In the genomic region with DNA sequence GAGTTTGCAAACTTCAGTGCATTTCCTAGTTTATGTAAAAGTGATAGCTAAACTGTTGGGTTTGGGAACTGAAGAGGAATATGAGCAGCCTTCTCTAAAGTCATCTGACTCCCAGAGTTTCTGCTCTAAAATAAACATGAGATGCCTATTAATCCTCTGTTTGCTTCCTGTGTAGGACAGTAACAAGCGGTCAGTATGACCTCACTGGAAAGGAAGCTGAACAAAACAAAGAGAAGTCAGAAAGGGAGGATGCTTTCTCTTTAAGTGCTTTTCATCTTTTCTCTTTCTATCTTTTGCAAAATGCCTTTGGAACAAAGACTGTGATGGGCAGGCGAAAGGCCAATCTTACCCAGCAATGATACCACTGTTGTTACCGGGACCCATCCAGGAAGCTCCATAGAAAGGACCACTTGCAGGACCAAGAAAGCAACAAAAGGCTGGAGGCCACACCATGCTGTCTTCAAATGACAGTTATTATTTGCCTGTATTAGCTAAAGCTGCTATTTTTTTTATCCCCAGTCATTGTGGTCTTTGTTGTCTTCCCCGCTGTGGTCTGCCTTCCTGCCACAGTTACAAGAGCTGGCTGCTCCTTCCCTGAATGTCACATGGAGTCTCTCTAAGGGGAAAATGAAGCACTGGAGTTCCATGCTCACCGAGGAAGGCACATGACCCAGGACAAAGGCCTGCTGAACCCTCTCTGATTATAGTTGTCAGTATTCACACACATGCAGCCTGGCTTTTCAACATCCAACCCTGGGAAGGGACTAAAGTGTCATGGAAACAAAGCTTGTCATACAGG, we compare ENCODE assay signal across 12 mouse cellular contexts.
DNase-seq lines count a peak whose midpoint lies in the region; ATAC-seq and TF ChIP-seq lines count a peak whose summit lies in the region.
"Had no signal": no experiment of that assay in that cellular context is flagged by ENCODE, and none has a peak within 500 bp of the region (broad histone marks: within the 10 kb centered on the region; RNA-seq: fewer than 3 reads in every experiment).

No protein-coding gene starts in this region.

- 34% methylated on average over 5 of the region's 5 CpGs for WGBS in hindbrain, embryonic 16.5 days
- 26% methylated on average over 5 of the region's 5 CpGs for WGBS in hindbrain, embryonic 13.5 days
- WGBS in lung, postnatal 0 days, result 53% methylated on average over 5 of the region's 5 CpGs
- 46% methylated on average over 5 of the region's 5 CpGs for WGBS in liver, embryonic 12.5 days (ENCODE audit: insufficient replicate concordance)

- ATAC-seq in hindbrain, embryonic 16.5 days, result peak; percentile 40; the same call in 1 of the 2 replicates
- no peak for ATAC-seq in hindbrain, embryonic 13.5 days (ENCODE audit: low FRiP score)
- peak; percentile 73 for ATAC-seq in lung, postnatal 0 days
- peak; percentile 42; the same call in 1 of the 2 replicates for ATAC-seq in megakaryocyte progenitor cell, adult 5-6 weeks (replicated peaks; ENCODE audit: poor library complexity)
- no peak for ATAC-seq in liver, embryonic 12.5 days

- no peak for TF ChIP-seq CTCF in lung, postnatal 0 days (IDR thresholded peaks at IDR 0.05)

- no peak for TF ChIP-seq EP300 in lung, postnatal 0 days (IDR thresholded peaks at IDR 0.05)

- no peak overlapping the region for H3K27ac ChIP-seq in hindbrain, embryonic 16.5 days (ENCODE audit: low read depth, low read length)
- H3K27ac ChIP-seq in hindbrain, embryonic 13.5 days, result no peak overlapping the region
- H3K27ac ChIP-seq in lung, postnatal 0 days (ENCODE audit: low read length), result peak overlapping the region; percentile 34; the same call in 1 of the 2 replicates
- no peak overlapping the region for H3K27ac ChIP-seq in liver, embryonic 12.5 days
- H3K27ac ChIP-seq: limb, embryonic 15.5 days had no signal

- H3K36me3 ChIP-seq in hindbrain, embryonic 16.5 days (ENCODE audit: control insufficient read depth, insufficient read depth, low read length), result no peaks in the 10 kb centered on the region
- no peaks in the 10 kb centered on the region for H3K36me3 ChIP-seq in hindbrain, embryonic 13.5 days
- no peaks in the 10 kb centered on the region for H3K36me3 ChIP-seq in lung, postnatal 0 days (ENCODE audit: insufficient read depth, low read length)
- H3K36me3 ChIP-seq in liver, embryonic 12.5 days, result no peaks in the 10 kb centered on the region
- H3K36me3 ChIP-seq: limb, embryonic 15.5 days had no signal

- H3K9me3 ChIP-seq in hindbrain, embryonic 16.5 days (ENCODE audit: control insufficient read depth, low read length), result no peaks in the 10 kb centered on the region
- H3K9me3 ChIP-seq in hindbrain, embryonic 13.5 days, result no peaks in the 10 kb centered on the region
- H3K9me3 ChIP-seq in lung, postnatal 0 days (ENCODE audit: low read length), result no peaks in the 10 kb centered on the region
- no peaks in the 10 kb centered on the region for H3K9me3 ChIP-seq in liver, embryonic 12.5 days (replicated peaks)
- H3K9me3 ChIP-seq: limb, embryonic 15.5 days had no signal

- no peaks in the 10 kb centered on the region for H3K27me3 ChIP-seq in hindbrain, embryonic 16.5 days (replicated peaks; ENCODE audit: control insufficient read depth, insufficient read depth, low read length)
- no peaks in the 10 kb centered on the region for H3K27me3 ChIP-seq in hindbrain, embryonic 13.5 days
- H3K27me3 ChIP-seq in lung, postnatal 0 days (replicated peaks; ENCODE audit: insufficient read depth, low read length), result no peaks in the 10 kb centered on the region
- no peaks in the 10 kb centered on the region for H3K27me3 ChIP-seq in liver, embryonic 12.5 days (replicated peaks)
- H3K27me3 ChIP-seq: limb, embryonic 15.5 days had no signal

- no peak overlapping the region for H3K4me3 ChIP-seq in hindbrain, embryonic 16.5 days (ENCODE audit: low read length)
- no peak overlapping the region for H3K4me3 ChIP-seq in hindbrain, embryonic 13.5 days
- H3K4me3 ChIP-seq in lung, postnatal 0 days (ENCODE audit: low read depth, low read length), result no peak overlapping the region
- no peak overlapping the region for H3K4me3 ChIP-seq in liver, embryonic 12.5 days
- H3K4me3 ChIP-seq: limb, embryonic 15.5 days had no signal

- peak; percentile 44 for DNase-seq in lung, postnatal 0 days (ENCODE audit: low spot score)
- no peak for DNase-seq in lung, postnatal 25 days (ENCODE audit: low spot score)
- DNase-seq in embryo, embryonic 10 days (ENCODE audit: low spot score), result peak; percentile 11
- no peak for DNase-seq in left cerebral cortex, adult 9 months (ENCODE audit: low spot score in 2 of 2)
- DNase-seq: adrenal gland, adult 2 months; heart, adult 11 months; layer of hippocampus, postnatal 36 days had no signal

- H3K4me2 ChIP-seq in hindbrain, embryonic 16.5 days (ENCODE audit: low read length), result no peak overlapping the region
- no peak overlapping the region for H3K4me2 ChIP-seq in hindbrain, embryonic 13.5 days
- no peak overlapping the region for H3K4me2 ChIP-seq in lung, postnatal 0 days (replicated peaks; ENCODE audit: low read depth, low read length)
- H3K4me2 ChIP-seq in liver, embryonic 12.5 days, result no peak overlapping the region
- H3K4me2 ChIP-seq: limb, embryonic 15.5 days had no signal

- H3K9ac ChIP-seq in hindbrain, embryonic 16.5 days (ENCODE audit: low read depth, low read length), result no peak overlapping the region
- H3K9ac ChIP-seq in hindbrain, embryonic 13.5 days, result no peak overlapping the region
- H3K9ac ChIP-seq in lung, postnatal 0 days (replicated peaks; ENCODE audit: low read depth), result no peak overlapping the region
- no peak overlapping the region for H3K9ac ChIP-seq in liver, embryonic 12.5 days
- H3K9ac ChIP-seq: limb, embryonic 15.5 days had no signal

- no peaks in the 10 kb centered on the region; the same call in 1 of the 2 replicates for H3K4me1 ChIP-seq in hindbrain, embryonic 16.5 days (ENCODE audit: control insufficient read depth, insufficient read depth, low read depth, low read length)
- H3K4me1 ChIP-seq in hindbrain, embryonic 13.5 days (replicated peaks), result 0 out of 2 replicates have a peak, but pooled peaks cover 6% of the 10 kb centered on the region
- no peaks in the 10 kb centered on the region for H3K4me1 ChIP-seq in lung, postnatal 0 days (ENCODE audit: insufficient read depth, low read depth, low read length)
- H3K4me1 ChIP-seq in liver, embryonic 12.5 days, result no peaks in the 10 kb centered on the region
- H3K4me1 ChIP-seq: limb, embryonic 15.5 days had no signal

Comparison
In these comparisons a context has a peak if more than half of its experiments do, and no peak if none do; other contexts are left out.
1. ATAC-seq: peak in hindbrain, embryonic 16.5 days (single experiment), lung, postnatal 0 days (single experiment) and megakaryocyte progenitor cell, adult 5-6 weeks (single experiment); none in hindbrain, embryonic 13.5 days (single experiment) and liver, embryonic 12.5 days (single experiment).
2. DNase-seq: peak in lung, postnatal 0 days (single experiment) and embryo, embryonic 10 days (single experiment); none in lung, postnatal 25 days (single experiment) and left cerebral cortex, adult 9 months (0 of 2).